Mouse (Mus musculus) testis, postnatal 14 days (tissue): ENCODE data around the gene Trex1.

Experiments
- DNase-seq: peaks from one replicate; pipeline ENCODE4 v3.0.0; 2021; ENCODE audit warnings: low spot score

Trex1 gene

DNA sequence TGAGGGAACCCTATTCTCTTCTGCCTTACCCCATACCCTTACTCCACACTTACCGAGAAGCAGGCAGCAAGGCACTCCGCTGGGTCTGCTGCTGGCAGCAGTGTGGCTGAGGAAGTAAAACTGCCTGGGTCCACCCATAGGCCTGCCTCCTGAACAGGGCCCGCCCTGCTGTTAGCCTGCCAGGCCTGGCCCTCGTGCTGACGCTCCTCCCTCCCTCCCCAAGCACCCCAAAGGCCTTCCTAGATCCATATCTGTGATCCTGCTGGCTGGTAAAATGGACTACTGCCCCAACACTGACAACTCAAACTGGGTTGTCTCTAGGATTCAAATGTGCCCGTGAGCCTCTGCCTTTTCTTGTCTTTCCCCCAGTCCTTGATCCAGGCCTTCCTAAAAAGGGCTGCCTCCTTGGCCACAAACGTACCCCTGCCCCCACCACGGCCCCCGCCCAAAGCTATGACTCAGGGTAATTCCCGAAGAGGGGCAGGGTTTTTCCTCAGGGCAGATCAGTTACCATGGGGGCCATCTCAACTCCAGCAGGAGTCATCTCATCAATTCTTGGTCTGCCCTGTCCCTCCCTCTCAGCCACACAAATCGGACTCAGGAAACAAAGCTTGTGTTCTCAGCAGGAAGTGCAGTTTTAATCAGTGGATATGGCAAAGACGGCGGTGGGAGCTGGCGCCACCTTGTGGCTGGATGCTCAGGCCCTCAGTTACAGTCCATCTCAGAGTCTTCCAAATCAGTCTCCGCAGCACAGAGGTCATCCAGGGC is at the start of gene Trex1:
TSS of gene Trex1 (minus strand) at position 599 of the 768 bp plus-strand sequence.
- peak; percentile 74 for DNase-seq

DNA sequence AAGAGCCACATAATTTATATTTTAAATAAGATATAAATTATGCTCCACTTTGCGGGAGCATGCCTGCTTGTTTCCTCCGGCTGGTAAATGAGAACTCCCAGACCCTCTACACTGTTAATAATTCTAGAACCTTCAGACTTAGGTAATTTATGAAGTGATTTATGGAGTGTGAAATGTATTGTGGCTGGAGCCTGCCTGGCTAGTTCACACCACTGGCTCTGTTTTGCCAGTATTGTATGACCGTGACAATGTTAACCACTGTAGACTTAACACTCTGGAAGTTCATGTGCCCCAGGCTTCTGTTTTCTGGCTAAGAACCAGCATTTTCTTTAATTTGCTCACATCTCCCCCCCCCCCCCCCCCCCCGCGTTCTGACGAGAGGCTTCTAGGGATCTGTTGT is 47.8 kb upstream of the Trex1 start:
- no peak for DNase-seq

DNA sequence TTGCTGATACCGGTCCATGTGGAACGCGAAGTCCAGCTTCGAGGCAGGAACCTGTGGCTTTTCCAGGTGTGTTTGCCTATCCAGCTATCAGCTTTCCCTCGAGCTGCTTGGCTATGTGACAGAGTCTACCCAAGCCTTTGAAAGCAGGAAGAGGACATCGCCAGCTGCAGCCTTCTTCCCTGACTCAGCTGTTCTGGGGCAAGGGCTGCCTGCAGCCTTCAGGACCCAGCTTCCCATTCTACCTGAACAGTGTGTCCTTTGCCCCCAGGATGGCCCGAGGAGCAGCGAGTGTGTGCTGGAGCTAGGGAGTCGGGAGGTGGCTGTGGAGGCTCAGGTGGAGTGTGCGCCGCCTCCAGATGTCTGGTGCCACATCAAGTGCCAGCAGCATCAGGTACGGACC is 46.1 kb upstream of the Trex1 start:
- no peak for DNase-seq

DNA sequence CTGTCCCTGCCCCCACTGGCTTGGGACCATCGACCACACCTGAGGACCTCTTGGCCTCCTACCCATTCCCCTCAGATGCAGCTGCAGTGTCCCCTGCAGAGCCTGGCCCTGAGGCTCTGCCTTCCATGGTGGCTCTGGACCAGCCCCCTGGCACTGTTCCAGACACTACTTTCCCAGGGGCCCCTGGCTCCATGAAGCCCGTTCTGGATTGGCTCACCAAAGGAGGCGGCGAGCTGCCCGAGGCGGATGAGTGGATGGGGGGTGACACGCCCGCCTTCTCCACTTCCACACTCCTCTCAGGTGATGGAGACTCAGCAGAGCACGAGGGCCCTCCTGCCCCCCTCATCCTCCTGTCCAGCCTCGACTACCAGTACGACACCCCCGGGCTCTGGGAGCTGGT is 45.5 kb upstream of the Trex1 start:
- no peak for DNase-seq

DNA sequence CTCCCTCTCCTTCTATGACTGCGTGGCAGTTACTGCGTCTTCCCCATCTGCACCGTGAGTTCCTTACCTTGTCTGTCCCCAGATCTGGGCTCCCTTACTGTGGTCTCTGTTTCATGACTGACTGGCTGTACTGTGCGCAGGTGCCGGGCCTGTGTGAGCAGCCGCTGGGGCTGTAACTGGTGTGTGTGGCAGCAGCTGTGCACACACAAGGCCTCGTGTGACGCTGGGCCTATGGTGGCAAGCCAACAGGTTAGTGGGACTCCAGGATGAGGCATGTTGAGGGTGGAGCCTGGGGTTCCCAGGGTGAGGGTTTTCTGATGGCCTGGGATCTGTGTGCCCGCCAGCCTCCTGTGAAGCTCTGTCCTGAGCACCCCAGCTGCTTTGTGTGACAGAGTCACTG is 44.5 kb upstream of the Trex1 start:
- DNase-seq = no peak

DNA sequence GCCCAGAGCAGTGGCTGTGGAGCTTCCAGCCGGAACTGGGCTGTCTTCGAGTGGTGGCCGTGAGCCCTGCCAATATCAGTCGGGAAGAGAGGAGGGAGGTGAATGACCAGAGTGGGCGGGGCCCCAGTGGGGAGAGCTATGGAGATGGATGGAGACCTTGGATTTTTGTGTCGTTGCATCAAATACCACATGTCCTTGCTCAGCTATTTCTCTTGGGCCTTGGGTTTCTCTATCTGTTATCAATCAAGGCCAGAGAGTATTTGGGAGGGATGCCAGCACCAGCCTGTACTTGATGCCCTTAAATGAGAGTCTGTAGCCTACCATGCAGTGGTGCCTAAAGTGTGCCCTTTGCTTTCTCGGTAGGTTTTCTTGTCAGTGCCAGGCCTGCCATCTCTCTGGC is 43.7 kb upstream of the Trex1 start:
- peak; percentile 38 for DNase-seq

DNA sequence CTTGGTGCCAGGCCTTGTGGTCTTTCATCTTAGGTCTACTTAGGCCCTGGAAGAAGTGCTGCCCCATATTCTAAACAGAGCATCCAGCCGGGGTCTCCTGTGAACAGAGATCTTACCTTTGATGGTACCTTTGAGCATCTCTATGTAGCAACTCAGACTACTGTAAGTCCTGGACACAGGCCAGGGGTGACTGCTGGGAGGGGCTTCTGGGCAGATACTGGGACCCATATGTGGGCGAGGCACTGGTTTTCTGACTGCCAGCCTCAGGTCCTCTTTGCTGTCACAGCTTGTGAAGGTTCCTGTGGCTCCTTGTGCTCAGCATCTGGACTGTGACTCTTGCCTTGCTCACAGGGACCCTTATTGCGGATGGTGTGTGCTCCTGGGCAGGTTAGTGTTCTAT is 43.0 kb upstream of the Trex1 start:
- DNase-seq = no peak

DNA sequence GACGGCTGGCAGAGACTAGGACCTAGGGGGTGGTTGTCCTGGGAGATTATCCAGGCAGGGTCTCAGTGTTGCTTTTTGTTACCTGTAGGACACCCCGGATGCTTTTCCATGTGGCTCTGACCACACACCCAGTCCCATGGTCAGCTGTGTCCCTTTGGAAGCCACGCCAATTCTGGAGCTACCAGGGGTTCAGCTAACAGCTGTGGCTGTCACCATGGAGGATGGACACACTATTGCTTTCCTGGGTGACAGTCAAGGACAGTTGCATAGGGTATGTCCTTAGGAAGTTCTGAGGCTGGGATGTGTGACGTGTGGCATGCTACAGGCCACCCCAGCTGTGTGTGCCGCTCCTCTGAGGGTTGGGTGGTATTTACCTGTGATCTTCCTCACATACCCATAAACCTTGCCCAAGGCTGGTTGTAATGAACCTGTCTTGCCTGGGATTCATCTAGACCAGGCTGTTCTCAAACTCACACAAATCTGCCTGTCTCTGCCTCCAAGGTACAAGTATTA is 42.5 kb upstream of the Trex1 start:
- no peak for DNase-seq

DNA sequence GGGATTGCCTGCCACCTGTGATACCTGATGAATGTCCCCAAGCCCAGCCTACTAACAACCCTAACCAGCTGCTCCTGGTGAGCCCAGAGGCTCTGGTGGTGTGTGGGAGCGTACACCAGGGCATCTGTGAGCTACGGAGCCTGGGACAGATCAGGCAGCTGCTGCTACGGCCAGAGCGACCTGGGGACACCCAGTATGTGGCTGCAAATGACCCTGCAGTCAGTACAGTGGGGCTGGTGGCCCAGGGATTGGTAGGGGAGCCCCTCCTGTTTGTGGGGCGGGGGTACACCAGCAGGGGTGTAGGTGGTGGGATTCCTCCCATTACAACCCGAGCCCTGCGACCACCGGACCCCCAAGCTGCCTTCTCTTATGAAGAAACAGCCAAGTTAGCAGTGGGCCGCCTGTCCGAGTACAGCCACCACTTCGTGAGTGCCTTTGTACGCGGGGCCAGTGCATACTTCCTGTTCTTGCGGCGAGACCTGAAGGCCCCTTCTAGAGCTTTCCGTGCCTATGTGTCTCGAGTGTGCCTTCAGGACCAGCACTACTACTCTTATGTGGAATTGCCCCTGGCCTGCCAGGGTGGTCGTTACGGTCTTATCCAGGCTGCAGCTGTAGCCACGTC is 40.9 kb upstream of the Trex1 start:
- DNase-seq = no peak

DNA sequence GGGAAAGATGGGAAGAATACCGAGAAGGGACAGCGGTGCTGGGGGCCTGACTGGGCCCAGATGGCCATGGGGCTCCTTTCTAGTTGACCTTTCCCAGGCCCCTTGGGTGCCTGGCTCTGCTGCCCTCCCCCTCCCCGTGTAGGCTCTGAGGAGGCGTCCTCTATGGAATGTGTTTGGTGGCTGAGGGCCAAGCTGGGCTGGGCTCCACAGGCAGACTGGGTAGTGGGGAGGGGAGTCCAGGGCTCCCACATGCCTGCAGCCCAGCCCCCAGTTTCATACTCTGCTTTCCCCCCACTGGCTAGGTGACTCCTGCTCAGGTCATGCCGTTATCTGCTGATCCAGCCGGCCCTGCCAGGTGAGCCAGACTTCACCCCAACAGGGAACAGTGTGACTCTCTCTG is 39.4 kb upstream of the Trex1 start:
- DNase-seq = peak; percentile 38

DNA sequence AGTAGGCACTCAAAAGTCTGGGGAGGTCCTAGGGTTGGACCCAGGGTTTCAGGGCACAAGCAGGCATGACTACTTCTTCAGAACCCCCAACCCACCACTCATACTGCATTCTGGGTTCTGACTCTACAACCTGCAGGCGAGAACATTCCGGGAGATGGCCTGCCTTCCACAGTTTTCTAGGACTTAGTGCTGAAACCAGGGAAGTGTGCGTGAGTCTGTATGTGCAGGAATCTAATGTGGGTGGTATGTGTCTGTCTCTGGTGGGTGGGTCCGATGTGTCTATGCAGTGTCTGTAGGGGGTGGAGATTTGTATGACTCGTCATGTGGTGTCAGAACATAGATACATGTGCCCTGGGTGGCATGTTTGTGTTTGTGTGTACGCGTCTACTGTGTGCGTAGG is 38.8 kb upstream of the Trex1 start:
- no peak for DNase-seq

DNA sequence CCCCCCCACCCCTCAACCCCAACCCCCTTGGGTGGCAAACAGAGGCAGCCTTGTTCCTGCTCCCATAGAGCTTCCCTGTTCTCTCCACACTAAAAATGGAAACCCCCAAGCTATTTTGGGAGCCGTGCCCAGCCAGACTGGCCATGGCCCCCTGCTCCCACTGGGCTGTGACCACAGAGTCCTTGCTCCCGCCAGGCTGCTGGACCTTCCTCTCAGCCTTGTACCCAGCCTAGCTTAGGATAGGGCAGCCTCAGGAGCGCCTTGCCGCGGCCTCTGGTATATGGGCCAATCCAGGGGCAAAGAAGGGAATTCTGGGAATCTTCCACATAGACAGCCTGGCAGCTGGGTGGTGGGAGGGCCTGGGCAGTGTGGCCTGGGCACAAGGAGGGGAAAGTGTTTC is 38.3 kb upstream of the Trex1 start:
- peak; percentile 27 for DNase-seq

DNA sequence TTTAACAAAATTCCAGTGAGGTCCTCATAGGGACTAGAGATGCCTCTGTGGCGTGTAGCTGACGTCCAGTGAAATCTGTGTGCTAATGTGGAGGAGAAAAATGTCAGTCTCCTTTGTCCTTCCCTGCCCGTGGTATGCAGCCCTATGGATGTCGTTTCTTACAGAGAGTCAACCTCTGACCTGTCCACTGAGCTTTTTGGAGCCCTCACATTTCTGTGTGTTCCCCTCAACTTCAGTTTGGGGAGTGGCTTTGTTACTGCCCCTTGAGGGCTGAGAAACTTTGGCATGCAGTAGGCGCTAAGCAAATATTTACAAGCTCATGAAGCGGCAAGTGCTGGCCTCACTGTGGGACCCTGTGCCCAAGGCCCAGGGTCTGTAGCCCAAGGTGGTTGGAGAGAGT is 37.8 kb upstream of the Trex1 start:
- no peak for DNase-seq

DNA sequence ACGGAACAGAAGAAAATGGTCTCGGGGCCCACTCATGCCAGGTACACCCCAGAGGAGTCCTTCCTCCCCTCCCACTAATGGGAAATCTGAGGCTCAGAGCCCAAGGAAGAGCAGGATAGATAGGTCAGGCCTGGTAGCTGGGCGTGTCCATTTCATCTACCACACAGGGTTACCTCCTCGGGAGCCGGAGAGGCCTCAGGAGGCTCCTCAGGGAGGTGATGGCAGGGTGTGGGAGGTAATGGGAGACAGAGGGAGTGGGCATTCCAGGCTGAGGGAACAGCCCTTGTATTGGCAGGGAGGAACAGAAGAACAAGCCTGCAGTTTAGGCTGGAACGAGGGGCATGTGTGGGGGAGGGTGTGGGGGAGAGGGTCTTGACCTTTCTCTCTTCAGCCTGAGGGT is 37.3 kb upstream of the Trex1 start:
- no peak for DNase-seq

DNA sequence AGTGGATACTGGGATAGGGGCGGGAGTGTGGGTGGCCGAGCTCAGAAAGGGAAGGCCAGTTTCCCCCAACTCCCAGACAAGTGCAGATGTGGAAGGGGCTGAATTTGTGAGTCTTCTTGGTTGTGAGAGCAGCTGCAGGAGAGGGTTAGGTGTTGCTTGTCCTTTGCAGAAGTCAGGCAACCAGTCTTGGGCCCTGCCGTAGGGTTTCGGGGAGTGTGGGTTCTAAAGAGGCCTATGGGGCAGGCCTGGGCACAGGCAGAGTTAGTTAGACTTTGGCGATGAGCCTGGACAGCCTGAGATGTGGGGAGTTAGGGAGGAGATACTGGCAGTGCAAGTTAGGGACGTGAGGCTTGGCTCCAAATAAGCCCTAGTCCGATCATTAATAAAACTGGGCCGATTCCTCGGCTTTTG is 36.7 kb upstream of the Trex1 start:
- peak; percentile 26 for DNase-seq

DNA sequence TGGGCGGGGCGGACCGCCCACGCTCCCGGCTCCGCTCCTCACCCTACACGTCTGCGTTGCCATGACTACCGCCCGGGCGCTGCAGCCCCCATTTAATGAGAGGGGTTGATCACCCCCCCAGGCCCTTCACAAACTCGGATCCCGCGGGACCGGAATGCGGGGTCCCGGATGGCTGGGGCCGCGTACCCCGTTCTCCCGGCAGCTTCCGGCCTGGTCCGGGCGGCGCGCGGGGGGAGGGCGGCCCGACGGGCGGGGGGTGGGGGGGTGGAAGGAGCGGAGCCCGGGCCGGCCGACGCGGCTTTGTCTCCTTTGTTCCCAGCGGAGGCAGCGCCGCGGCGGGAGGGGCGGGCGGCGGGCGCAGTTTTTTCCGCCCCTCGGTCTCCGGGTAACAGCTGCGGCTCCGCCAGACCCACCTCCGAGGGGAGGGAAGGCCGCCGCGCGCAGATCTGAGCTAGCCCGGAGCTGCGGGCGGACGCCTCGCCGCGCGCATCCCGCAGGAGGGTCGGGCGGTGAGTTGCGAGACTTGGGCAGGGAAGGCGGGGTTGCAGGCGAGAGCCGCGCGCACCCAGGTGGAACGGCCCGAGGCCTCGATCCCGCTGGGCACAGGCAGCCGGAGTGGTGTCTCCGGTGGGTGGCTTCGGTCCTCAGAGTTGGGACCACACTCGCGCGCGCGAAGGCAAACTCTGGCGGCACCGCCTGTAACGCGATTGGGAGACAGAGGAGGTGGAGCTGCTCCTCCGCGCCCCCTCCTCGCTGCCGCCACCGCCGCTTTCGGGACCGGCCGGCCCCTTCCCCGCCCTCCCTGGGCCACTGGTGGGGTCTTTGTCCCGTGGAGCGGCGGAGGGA is 35.8 kb upstream of the Trex1 start, which contains the start of gene Plxnb1:
TSS of gene Plxnb1 (plus strand) at position 253 of the 846 bp plus-strand sequence.
- peak; percentile 69 for DNase-seq

DNA sequence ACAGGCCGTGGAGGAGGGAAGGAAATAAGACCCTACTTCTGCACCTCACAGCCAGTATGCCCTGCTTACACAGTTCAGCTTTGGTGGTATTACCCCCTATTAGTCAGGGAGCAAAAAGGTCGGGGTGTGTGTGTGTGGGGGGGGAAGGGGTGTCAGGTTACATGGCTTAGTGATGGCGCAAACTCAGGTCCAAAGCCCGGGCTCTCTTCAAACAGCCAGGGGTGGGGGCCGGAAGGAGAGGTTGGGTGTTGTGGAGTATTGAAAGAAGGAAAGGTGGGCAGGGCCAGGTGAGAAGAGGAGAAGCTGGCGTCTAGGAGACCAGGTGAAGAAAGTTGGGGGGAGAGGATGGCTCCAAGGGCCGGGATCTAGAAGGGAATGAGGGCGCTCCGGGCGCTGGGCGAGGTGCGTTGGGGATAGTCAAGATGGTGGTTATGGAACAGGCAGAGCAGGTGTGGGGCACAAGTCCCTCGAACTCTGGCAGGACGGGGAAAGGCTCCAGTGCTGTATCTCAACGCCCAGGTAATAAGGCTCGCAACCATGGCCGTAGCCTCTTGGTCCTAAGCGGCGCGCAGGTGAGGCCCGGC is 35.1 kb upstream of the Trex1 start:
- DNase-seq = no peak

DNA sequence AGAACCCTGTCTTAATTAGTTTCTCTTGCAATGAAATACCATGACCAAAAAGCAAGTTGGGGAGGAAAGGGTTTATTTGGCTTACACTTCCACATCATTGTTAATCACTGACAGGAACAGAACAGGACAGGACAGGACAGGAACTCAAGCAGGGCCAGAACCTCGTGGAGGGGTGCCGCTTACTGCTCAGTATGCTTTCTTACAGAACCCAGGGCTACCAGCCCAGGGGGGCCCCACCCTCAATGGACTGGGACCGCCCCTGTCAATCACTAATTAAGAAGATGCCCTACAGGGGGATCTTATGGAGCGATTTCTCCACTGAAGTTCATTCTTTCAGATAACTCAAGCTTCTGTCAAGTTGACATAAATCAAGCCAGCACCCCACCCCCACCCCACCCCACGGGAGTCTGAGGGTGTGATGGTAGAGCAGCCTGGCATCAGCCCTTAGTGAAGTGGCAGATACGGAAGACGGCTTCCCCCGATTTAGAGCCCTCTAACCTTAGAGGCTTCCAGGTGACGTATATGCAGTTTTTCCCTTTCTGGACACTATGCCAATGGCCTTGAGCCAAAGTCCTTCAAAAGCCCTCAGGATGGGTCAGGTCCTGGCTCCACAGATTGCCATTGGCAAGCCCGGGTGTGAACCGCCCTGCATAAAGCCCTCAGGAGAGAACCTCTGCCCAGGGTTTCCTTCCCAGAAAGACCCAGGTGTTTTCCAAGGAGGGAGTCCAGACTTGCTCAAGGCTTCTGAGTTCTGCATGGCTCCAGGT is 34.4 kb upstream of the Trex1 start:
- DNase-seq = no peak

DNA sequence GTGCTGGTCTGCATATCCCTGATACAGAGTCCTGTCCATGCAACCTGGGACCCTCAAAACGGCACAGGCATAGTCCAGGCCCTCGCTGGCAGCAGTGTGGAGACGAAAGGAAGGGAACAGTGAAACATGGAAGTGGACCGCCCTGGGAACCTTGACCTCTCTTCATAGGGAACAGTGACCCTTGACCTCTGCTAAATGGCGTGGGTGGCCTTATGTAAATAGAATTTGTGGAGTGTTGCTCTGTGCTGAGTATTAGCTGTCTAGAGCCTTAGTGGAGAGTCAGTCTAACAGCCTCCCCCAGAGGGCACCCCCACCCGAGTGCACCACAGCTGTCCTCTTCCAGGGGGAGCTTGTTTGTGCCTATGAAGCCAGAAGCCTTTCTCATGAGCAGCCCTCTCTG is 33.3 kb upstream of the Trex1 start:
- DNase-seq = no peak

DNA sequence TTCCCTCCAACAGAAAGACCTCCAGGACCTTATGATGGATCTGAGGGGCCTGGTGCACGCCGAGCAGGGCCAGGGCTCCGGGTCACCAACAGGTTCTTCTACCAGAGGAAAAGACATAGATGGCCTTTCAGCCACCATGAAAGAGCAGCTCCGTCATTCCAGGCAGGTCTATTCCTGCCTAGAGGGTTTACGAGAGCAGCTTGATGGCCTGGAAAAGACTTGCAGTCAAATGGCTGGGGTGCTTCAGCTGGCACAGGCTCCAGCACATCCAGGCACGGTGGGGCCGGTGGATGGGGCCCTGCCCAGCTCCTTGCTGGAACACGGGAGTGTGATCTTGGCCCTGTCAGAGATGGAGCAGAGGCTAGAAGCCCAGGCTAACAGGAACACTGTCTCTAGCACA is 32.3 kb upstream of the Trex1 start:
- DNase-seq = no peak

DNA sequence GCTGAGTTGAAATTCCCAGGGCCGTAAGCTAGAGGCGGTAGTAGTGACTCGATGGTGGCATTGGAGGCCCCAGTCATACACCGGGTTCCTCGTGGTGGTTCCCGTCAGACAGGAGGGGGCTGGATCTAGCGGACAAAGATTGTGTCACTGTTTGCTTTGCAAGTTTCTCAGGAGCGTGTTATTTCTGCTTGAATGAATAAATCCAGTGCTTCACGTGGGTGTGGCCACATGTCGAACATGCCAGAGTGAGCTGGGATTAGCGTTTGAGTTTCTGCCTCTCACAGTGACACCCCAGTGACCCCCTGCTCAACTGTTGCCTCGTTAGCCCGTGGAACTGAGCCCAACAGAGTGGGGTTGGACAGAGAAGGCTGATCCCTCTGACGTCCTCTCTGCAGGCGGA is 30.9 kb upstream of the Trex1 start:
- DNase-seq = no peak

DNA sequence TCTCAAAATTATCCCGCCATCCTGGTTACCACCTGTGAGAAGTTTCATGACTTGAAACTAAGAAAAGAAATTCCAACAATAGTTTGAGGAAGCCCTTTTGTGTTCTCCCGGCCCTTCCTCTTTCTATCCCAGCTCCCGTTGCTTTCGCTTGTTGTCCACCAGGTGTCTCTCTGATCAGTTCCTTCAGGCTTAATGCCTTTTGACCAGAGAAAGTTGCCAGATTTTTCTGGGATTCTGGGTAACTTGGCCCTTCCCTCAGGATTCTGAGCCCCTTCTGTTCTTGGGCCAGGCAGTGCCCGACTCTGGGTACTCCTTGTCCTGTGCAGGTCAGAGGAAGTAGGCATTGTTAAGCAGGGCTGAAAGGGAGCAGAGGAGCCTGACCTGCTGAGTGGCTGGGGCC is 28.5 kb upstream of the Trex1 start:
- DNase-seq = peak; percentile 38
